ENCODE assay signal across 11 mouse cellular contexts in genomic region chr8:121258126-121258792, GRCm38 (mm10).
DNase-seq lines count a peak whose midpoint lies in the region; ATAC-seq lines count a peak whose summit lies in the region.
"Had no signal": no experiment of that assay in that cellular context is flagged by ENCODE, and none has a peak within 500 bp of the region (broad histone marks: within the 10 kb centered on the region; RNA-seq: fewer than 3 reads in every experiment).

No protein-coding gene starts in this region.

- peak; percentile 84 for ATAC-seq in kidney, embryonic 15.5 days (replicated peaks; ENCODE audit: low FRiP score)
- ATAC-seq: forebrain, embryonic 15.5 days; midbrain, embryonic 15.5 days had no signal

- intact Hi-C loops in left cerebral cortex, postnatal 25 days (cut with DNase I) = no loop called here

- peak overlapping the region; percentile 78 for H3K27ac ChIP-seq in kidney, embryonic 15.5 days
- H3K27ac ChIP-seq: forebrain, embryonic 15.5 days; midbrain, embryonic 15.5 days had no signal

- peak overlapping the region; percentile 34 for H3K4me2 ChIP-seq in kidney, embryonic 15.5 days
- H3K4me2 ChIP-seq: forebrain, embryonic 15.5 days; midbrain, embryonic 15.5 days had no signal

- 9% methylated on average over 21 of the region's 21 CpGs for WGBS in kidney, embryonic 15.5 days

- H3K9me3 ChIP-seq in kidney, embryonic 15.5 days (replicated peaks) = no peaks in the 10 kb centered on the region
- H3K9me3 ChIP-seq: forebrain, embryonic 15.5 days; midbrain, embryonic 15.5 days had no signal

- no peaks in the 10 kb centered on the region for H3K36me3 ChIP-seq in kidney, embryonic 15.5 days
- H3K36me3 ChIP-seq: forebrain, embryonic 15.5 days; midbrain, embryonic 15.5 days had no signal

- peaks cover 46% of the 10 kb centered on the region for H3K27me3 ChIP-seq in kidney, embryonic 15.5 days
- H3K27me3 ChIP-seq: forebrain, embryonic 15.5 days; midbrain, embryonic 15.5 days had no signal

- peaks cover 56% of the 10 kb centered on the region for H3K4me1 ChIP-seq in kidney, embryonic 15.5 days
- H3K4me1 ChIP-seq: forebrain, embryonic 15.5 days; midbrain, embryonic 15.5 days had no signal

- peak overlapping the region; percentile 23; the same call in 1 of the 2 replicates for H3K9ac ChIP-seq in kidney, embryonic 15.5 days
- H3K9ac ChIP-seq: forebrain, embryonic 15.5 days; midbrain, embryonic 15.5 days had no signal

- no peak overlapping the region for H3K4me3 ChIP-seq in kidney, embryonic 15.5 days (replicated peaks)
- H3K4me3 ChIP-seq: forebrain, embryonic 15.5 days; midbrain, embryonic 15.5 days had no signal

- peak; percentile 70 for DNase-seq in adrenal gland, adult 2 months
- DNase-seq in adrenal gland, postnatal 4 days (ENCODE audit: low spot score in 2 of 2) = no peak
- no peak for DNase-seq in kidney, adult 18-20 months
- DNase-seq in adrenal gland, postnatal 25 days = peak; percentile 39
- DNase-seq in kidney, postnatal 36 days = peak; percentile 31 to 42
- no peak for DNase-seq in left cerebral cortex, postnatal 25 days (ENCODE audit: low spot score in 2 of 2)
- no peak for DNase-seq in layer of hippocampus, adult 18-20 months (ENCODE audit: low spot score in 2 of 2)
- DNase-seq: cerebellum, postnatal 25 days had no signal

Comparison
In these comparisons a context has a peak if more than half of its experiments do, and no peak if none do; other contexts are left out.
1. DNase-seq: peak in adrenal gland, adult 2 months (single experiment), adrenal gland, postnatal 25 days (single experiment) and kidney, postnatal 36 days (2 of 2); none in adrenal gland, postnatal 4 days (0 of 2), kidney, adult 18-20 months (single experiment), left cerebral cortex, postnatal 25 days (0 of 2) and layer of hippocampus, adult 18-20 months (0 of 2).